Mouse (Mus musculus): ENCODE results near the gene Eri3.

DNA sequence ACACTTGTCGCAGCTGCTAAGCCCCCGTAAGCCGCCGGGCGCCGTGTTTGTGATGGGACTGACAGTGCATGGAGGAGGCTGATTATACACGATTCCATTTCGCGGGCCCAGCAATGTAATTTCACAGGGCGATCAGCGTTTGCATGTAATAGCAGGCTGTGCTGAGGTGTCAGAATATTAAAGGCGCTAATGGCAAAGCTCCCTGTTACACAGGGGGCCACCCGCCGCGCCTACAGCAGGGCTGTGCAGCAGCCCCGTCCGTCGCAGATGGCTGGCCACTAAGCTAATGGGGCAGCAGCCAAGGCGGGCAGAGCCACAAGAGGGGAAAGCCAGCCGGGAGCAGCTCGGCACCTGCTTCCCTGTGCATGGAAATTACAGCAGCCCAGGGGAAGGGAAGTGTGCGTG is 94.9 kb downstream of the Eri3 start:
- TF ChIP-seq POLR2A (IDR thresholded peaks at IDR 0.05; ENCODE audit: borderline replicate concordance, extremely low read depth, insufficient read depth, insufficient read length, poor library complexity, severe bottlenecking) = no peak
- no peak for TF ChIP-seq CTCF (IDR thresholded peaks at IDR 0.05; ENCODE audit: borderline replicate concordance, extremely low read depth, insufficient read depth, insufficient read length)
